Mouse (Mus musculus) gastrocnemius, adult 2 months (tissue): ENCODE measurements around the gene Pck2. TPM values are rescaled to one million over a fixed set of nuclear protein-coding genes. Genes with fewer than 3 reads are reported as not detected.
A peak's percentile ranks its signal among the peaks of the same experiment; 100 is the strongest.

ENCODE experiments used
- DNase-seq: peaks from one replicate; pipeline ENCODE4 v3.0.0; 2022
- H3K27ac ChIP-seq: fragments of 200-600 bp; 2 replicates; pipeline ENCODE4 v1.8.1; 2022; ENCODE audit warnings: mild to moderate bottlenecking
- H3K4me3 ChIP-seq: fragments of 200-600 bp; 2 replicates; pipeline ENCODE4 v1.8.1; 2022; ENCODE audit warnings: mild to moderate bottlenecking, moderate library complexity
- CTCF ChIP-seq: fragments of 200-600 bp; IDR thresholded peaks from 2 replicates; pipeline ENCODE4 v1.8.1; 2022; ENCODE audit warnings: antibody characterized with exemption, mild to moderate bottlenecking, moderate library complexity
- intact Hi-C: fragments of 180-260 bp; cut with DNase I; formaldehyde crosslinking; loops from one replicate; pipeline ENCODE4 v1.15.1; 2025
- total RNA-seq, 2 experiments: library from RNA; stranded (reverse); gene quantifications; 2 replicates each; pipeline ENCODE4 v1.2.3; 2021

Pck2 gene
- total RNA-seq, 2 experiments from 2014 or later = 3.5 to 4.2 TPM

GRCm38 (mm10) chr14:55565748-55566147 is 25.7 kb downstream of the Pck2 start:
- peak; percentile 35; the same call in 1 of the 2 replicates for TF ChIP-seq CTCF

GRCm38 (mm10) chr14:55567496-55567895 is 27.4 kb downstream of the Pck2 start:
- Histone ChIP-seq H3K4me3 (no peak overlapping the region), H3K27ac (no peak overlapping the region)
- no peak for TF ChIP-seq CTCF
- intact Hi-C loops = no loop called here
- DNase-seq = no peak

More at GRCm38 (mm10) chr14:55565748-55566147, 25.7 kb downstream of the Pck2 start:
- Histone ChIP-seq H3K4me3 (no peak overlapping the region), H3K27ac (no peak overlapping the region)
- no peak for DNase-seq
- intact Hi-C loops = no loop called here

DNA sequence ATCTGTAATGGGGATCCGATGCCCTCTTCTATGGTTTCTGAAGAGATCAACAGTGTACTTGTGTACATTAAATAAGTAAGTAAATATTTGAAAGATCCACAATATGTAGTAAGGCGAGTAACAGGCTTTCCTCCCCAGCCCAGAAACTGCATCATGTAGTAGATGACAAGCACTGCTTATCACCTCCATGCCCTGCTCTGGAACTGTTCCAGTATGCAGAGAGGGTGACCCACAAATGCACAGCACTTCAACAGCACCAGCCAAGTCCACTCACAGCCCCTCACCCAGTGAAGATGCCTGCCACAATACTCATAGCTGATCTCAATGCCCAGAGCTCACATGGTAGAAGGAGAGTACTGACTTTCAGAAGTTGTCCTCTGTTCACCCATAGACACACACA is 30.5 kb downstream of the Pck2 start:
- TF ChIP-seq CTCF = no peak
- Histone ChIP-seq H3K27ac (no peak overlapping the region), H3K4me3 (no peak overlapping the region)
- DNase-seq = no peak
- intact Hi-C loops = no loop called here

- H3K27ac ChIP-seq = peak overlapping the region; percentile 35
- no peak for DNase-seq
- TF ChIP-seq CTCF = no peak
- intact Hi-C loops = no loop called here
- no peak overlapping the region for H3K4me3 ChIP-seq
Observed at GRCm38 (mm10) chr14:55571760-55572159, 31.7 kb downstream of the Pck2 start.

GRCm38 (mm10) chr14:55575302-55575701 is 35.2 kb downstream of the Pck2 start, which contains the start of gene Fitm1:
Gene Fitm1 (plus strand): TSS chr14:55575617.
- H3K4me3 ChIP-seq = peak within 1 kb of the TSS; percentile 78
- peak within 1 kb of the TSS; percentile 99 for H3K27ac ChIP-seq
- no peak for TF ChIP-seq CTCF
- intact Hi-C loops = loop anchor here (1.0 to 2.0 kb wide), 2 partner anchors 15 to 16 kb away; partner anchors contain the start of genes A730061H03Rik, Dcaf11, Psme2 and Rnf31
- DNase-seq = peak; percentile 89

DNA sequence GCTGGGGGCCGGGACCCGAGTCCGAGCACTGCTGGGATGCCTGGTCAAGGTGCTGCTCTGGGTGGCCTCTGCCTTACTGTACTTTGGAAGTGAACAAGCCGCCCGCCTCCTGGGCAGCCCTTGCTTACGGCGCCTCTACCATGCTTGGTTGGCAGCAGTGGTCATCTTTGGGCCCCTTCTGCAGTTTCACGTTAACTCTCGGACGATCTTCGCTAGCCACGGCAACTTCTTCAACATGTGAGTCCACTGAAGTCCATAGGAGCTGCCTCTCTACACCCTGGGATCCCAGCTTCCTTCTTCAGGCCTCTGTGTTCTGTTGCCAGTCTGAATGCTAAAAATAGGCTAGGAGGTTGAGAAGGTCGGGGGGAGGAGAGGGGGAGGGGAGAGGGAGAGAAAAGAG is 35.6 kb downstream of the Pck2 start:
- peak; percentile 61 for DNase-seq
- TF ChIP-seq CTCF = no peak
- intact Hi-C loops = loop anchor here (1.0 to 2.0 kb wide), 2 partner anchors 15 to 16 kb away; partner anchors contain the start of genes A730061H03Rik, Dcaf11, Psme2 and Rnf31
- H3K27ac ChIP-seq = peak overlapping the region; percentile 99
- peak overlapping the region; percentile 78 for H3K4me3 ChIP-seq

GRCm38 (mm10) chr14:55576376-55576775 is 36.3 kb downstream of the Pck2 start:
- intact Hi-C loops = no loop called here
- Histone ChIP-seq H3K27ac (peak overlapping the region; percentile 99), H3K4me3 (peak overlapping the region; percentile 78)
- TF ChIP-seq CTCF = no peak
- peak; percentile 74 for DNase-seq

- Histone ChIP-seq H3K4me3 (peak within 1 kb of the TSS; percentile 90), H3K27ac (peak within 1 kb of the TSS; percentile 99)
- TF ChIP-seq CTCF = no peak
- DNase-seq = peak; percentile 86
- intact Hi-C loops = no loop called here
Observed at GRCm38 (mm10) chr14:55577871-55578667, 38.0 kb downstream of the Pck2 start, which contains the start of gene Psme1. Gene Psme1 (plus strand): TSS chr14:55578123.

DNA sequence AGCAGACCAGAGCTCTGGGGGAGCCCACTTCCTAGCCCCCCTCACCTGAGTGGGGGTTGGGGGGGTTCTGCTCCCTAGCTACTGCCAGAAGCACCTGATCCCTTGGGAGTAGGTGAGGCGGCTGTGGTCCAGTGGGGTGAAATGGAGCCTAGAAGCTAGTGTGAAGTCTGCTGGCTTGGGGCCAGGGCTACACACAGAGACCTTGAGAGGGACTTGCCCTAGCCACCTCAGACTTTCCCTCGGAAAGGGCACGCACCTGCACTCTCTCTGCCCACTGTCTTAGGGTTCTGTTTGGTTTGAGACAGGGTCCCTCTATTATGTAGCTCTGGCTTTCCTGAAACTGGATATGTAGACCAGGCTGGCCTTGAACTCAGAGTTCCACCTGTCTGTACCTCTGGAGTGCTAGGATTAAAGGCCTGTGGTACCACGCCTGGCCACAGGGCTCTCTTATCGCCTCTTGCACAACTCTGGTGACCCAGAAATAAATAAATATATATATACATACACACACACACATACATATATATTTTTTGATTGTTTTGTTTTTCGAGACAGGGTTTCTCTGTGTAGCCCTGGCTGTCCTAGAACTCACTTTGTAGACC is 38.7 kb downstream of the Pck2 start:
- TF ChIP-seq CTCF = no peak
- Histone ChIP-seq H3K27ac (peak overlapping the region; percentile 97), H3K4me3 (peak overlapping the region; percentile 90)
- DNase-seq = peak; percentile 84
- intact Hi-C loops = no loop called here

DNA sequence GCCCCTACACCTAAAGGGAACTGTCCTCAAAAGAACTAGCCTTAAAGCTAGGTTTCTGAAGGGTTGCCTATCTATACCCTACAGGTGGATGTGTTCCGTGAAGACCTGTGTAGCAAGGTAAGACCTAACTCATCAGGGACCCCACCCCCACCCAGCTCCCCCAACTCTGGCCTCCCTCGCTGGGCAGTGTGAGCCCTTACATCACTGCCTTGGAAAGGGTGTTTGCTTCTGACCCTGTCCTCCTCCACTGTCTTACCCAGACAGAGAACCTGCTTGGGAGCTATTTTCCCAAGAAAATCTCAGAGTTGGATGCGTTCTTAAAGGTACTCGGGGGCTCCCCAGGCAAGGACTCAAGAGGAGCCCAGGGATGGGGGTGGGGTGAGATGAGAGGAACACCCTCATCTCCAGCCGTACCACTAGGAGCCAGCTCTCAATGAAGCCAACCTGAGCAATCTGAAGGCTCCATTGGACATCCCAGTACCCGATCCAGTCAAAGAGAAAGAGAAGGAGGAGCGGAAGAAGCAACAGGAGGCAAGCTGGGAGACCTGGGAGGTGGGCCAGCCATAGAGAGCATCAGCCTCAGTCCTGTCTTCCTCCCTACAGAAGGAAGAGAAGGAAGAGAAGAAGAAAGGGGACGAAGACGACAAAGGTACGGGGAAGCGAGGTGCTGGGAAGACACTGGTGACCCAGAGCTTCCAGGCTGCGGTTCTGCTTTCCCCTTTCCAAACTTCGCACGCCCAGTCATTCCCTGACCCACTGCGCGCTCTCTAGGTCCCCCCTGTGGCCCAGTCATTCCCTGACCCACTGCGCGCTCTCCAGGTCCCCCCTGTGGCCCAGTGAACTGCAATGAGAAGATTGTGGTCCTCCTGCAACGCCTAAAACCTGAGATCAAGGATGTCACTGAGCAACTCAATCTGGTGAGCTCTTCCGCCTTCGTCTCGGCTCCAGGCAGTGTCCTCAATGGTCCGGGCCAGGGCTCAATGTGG is 39.7 kb downstream of the Pck2 start:
- intact Hi-C loops = no loop called here
- peak overlapping the region; percentile 97; the same call in 1 of the 2 replicates for H3K27ac ChIP-seq
- no peak for DNase-seq
- no peak overlapping the region for H3K4me3 ChIP-seq
- no peak for TF ChIP-seq CTCF

- TF ChIP-seq CTCF = no peak
- no peak overlapping the region for H3K27ac ChIP-seq
- intact Hi-C loops = no loop called here
- no peak overlapping the region for H3K4me3 ChIP-seq
- no peak for DNase-seq
Observed at GRCm38 (mm10) chr14:55580731-55581130, 40.7 kb downstream of the Pck2 start.

GRCm38 (mm10) chr14:55581981-55582681 is 42.1 kb downstream of the Pck2 start:
- Histone ChIP-seq H3K27ac (peak overlapping the region; percentile 16; the same call in 1 of the 2 replicates), H3K4me3 (no peak overlapping the region)
- DNase-seq = no peak
- intact Hi-C loops = no loop called here
- TF ChIP-seq CTCF = peak; percentile 60
